Mouse (Mus musculus) adrenal gland, postnatal 4 days (tissue): ENCODE data around the gene Coro6. TPM values are rescaled to one million over a fixed set of nuclear protein-coding genes. Genes with fewer than 3 reads are reported as not detected.

Experiments
- DNase-seq, 2 experiments: peaks; one replicate each; pipeline ENCODE4 v3.0.0; 2021 to 2022; ENCODE audit warnings: low spot score in 2 of 2, mixed read lengths in 2 of 2
- total RNA-seq, 2 experiments: library from RNA; stranded (reverse); gene quantifications; 2 replicates each; pipeline ENCODE4 v1.2.3; 2021

The Coro6 gene
- total RNA-seq, 2 experiments from 2014 or later: 3.8 to 6.0 TPM

DNA sequence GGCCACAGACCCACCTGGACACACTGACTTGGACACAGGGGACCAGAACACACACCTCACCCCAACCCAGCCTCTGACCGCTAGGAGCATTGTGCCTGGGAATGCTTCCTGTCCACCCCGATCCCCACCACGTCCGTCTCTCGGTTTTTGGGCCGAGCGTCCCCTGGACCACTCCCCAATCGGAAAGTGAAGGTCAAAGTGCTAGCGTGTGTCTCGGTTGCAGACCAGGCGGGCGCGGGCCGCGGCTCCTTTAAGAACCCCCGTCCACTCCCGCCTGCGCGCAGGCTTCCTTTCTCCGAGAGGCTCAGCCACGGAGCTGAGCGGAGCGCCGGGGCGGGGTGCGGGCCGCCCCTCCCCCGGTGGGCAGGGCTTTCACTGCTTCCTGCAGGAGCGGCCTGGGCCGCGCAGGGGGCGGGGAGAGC lies 30.7 kb downstream of the Coro6 start:
- DNase-seq: peak; percentile 76 to 88

DNA sequence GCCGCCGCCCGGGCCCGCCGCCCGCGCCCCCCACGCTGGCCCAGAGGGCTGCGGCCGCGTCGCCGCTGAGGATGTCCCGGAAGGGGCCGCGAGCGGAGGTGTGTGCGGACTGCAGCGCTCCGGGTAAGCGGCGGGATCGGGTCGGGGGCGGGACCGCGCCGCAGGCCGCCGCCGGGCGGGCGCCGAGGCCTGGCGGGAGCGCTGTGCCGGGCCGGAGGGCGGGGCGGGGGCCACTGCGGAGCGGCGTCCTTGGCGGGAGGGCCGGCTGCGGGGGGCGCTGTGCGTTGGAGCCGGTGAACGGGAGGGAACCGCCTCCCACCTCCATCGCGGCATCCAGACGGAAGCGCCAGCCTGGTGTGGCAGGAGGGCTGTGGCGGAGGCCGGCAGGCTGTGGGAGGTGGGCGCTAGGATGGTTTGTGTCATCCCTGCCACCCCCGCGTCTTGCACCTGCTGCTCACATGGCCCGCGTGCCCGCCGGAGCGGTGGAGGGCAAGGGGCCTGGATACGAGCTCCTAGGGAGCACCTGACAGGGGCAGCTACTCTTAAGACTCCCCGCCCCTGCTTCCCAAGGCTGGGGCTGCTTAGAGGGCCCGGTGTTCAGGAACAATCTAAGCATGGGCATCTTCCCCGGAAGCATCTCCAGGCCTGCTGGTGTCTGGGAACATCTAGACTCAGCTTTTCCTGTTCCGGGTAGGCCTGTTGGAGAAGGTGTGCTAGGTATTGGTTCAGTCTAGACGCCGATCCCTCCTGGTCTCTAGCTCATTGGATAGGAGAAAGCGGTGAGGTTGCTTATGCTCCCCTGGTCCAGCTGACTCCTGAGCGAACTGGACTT lies 31.5 kb downstream of the Coro6 start, which contains the start of gene Git1:
TSS of gene Git1 (plus strand) at position 51 of the 832 bp plus-strand sequence.
- no peak for DNase-seq

DNA sequence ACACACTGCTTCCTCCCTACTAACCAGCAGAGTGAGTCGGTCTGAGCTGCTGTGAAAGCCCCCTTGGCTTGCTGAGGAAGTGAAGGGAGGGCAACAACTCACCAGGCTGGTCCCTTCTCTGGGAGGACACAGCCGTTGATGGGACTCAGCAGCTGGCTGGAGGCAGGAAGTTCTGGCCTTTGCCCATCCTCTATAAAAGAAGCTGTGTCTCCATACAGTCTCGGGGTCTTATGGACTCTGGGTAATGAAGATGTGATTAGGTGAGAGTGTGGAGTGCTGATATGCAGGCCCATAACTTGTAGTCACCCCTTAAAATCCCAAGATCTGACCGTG lies 32.1 kb downstream of the Coro6 start:
- DNase-seq: no peak

DNA sequence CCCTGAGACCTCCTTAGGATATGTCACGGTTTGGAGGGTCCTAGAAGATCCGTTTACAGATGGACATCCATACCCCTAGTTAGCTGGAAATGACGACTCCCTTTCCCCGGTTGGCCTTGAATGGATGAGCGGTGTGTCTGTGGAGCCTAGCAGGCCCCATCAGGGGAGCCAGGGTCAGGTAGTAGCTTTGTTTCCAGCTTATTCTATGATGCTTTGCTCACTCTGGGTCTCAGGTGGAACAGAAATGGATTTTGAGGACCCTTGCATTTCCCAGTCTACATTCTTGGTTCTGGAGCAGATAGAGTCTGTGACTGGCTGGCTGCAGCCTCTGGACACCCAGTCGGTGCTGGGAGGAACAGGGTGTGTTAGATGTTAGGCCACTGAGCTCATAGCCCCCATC lies 32.6 kb downstream of the Coro6 start:
- no peak for DNase-seq

DNA sequence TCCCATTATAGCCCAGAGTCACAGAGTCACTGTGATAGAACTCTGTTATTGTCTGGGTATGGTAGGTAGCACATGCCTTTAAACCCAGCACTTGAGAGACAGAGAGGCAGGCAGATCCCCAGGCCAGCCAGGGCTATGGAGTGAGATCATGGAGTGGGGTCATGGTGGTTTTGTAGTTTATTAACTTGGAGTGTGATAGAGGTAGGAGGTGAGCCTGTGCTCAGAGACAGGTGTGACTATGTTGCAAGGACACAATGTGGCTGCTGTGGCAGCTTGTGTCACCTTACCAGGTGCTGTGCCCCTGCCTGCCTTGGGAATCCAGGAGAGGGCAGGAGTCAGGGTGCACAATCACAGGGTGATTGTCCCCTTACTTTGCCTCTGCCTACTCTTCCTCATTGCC lies 33.3 kb downstream of the Coro6 start:
- DNase-seq: no peak

DNA sequence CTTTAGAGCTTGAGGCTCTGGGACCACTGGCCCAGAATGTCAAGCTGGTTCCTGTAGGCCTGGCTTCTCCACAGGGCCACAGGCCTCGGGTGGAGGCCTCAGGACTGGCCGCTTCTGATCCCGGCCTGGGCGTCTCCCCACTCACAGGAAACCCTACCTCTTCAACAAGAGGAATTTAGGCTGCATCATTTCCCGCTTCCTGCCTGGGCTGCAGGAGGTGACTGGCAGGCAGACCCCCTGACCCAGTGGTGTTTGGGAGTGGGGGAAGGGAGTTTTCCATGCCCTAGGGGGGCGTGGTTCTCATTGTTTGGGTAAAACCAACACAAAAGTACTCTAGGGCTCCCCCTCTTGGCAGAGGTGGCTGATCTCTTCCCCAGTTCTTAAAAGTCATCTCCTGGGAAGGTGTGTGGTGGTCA lies 35.1 kb downstream of the Coro6 start:
- no peak for DNase-seq

DNA sequence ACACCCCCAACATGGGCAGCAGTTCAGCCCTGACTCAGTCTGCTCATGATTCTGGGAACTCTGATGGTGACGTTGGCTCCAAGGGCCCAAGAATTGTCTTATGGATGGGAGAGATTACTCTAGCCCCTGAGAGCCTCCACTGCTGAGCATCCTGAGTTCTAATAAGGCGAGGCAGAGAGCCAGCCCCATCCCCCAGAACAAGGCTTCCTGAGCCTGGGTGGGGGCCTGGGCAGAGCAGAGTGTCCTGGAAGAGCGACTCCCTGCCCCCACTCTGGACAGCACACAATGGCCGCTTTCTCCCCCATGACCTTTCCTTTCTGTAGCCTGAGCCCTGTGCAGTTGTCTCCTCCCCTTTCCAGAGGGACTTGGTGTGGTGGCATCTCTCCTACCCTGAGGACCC lies 35.6 kb downstream of the Coro6 start:
- DNase-seq: no peak

DNA sequence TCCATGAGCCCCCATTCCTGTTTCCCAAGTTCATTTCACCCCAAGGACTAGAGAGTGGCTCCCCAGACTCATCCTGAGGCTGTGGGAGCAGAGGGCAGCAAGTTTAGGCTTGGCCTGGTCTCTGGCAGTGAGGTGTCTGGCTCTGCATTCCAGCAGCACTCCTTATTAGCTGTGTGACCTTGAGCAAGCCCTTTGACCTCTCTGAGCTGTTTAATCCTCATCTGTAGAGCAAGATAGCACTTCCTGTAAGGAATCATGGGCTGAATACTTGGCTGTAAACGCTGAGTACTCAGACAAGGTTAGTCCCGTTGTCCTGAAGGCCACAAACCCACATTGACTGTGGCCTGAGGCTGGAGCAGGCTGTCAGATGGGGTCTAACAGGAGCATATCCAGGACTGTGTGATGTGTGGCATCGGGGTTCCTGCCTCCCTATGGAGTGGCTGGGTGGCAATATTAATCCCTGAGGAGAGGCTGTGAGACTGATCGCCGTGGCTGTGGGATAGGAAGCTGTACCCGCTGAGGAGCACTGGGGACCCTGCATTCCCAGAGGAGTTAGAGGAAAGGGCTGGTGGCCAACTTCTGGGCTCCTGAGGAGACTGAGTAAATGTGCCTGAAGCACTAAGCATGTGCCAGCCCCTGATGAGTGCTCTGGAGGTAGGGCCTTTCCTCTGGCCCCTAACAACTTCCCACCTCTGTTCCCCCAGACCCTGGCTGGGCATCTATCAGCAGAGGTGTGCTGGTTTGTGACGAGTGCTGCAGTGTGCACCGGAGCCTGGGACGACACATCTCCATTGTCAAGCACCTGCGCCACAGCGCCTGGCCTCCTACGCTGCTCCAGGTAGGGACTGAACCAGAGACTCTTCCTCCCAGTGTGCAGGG lies 36.3 kb downstream of the Coro6 start:
- DNase-seq: no peak

DNA sequence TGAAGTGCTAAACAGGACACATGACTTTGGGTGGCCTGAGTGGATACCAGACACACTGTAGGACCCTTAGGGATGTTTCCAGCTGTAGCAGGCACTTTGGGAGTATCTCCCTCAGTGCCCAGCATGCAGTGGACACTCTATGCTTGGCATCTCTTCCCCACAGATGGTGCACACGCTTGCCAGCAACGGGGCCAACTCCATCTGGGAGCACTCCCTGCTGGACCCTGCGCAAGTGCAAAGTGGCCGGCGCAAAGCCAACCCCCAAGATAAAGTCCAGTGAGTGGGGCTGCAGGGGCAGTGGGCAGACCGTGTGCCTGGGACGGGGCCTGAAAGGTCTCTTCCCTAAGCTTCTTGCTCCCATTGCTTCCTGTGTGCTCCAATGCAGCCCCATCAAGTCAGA lies 37.1 kb downstream of the Coro6 start:
- no peak for DNase-seq

DNA sequence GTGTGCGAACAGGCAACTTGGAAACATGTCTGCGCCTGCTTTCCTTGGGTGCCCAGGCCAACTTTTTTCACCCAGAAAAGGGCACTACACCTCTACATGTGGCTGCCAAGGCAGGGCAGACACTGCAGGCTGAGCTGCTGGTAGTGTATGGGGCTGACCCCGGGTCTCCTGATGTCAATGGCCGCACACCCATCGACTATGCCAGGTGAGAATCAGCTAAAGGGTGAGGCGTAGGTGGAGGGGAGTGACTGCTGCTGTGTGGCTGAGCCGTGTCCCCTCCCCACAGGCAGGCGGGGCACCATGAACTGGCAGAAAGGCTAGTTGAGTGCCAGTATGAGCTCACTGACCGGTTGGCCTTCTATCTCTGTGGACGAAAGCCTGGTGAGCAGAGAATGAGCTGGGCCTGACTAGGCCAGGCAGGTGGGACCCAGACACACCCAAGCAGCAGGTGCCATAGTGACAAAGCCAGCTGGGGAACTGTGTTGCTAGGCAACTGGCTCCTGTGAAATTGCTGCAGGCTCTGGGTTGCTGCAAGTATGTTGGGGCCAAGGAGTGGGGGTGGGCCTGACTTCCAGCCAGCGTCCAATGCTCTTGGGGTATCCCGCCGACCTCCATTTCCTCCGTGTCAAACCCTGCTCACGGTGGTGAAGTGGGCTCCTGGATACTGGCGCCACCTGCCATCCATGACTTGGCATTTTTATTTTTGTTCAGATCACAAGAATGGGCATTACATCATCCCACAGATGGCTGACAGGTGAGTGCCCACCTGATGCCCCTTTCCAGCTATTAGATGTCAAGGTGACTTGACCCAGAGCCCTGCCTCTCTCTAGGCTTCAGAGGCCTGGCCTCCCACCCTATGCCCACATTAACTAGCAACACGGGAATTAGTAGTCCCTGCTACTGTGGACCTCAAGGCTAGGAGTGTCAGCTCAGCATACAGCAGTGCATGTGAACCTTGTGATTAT lies 38.4 kb downstream of the Coro6 start:
- DNase-seq: no peak

DNA sequence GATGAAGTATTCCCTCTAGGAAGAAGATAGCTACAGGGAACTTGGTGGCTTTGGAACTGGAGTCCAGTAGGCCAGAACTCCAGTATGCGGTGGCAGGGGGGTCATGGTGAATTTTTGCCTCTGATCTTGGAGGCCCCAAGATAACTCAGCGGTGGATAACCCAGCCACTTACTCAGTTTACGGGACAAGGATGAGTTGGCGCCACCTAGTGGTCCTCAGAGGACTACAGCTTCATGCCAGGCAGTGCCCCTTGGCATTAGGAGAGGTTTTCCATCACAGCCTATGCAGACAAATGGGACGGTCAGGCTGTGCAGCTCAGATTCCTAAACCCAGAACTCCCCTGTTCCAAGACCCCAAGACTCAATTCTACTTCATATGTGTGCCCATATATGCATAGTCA lies 39.2 kb downstream of the Coro6 start:
- DNase-seq: no peak

DNA sequence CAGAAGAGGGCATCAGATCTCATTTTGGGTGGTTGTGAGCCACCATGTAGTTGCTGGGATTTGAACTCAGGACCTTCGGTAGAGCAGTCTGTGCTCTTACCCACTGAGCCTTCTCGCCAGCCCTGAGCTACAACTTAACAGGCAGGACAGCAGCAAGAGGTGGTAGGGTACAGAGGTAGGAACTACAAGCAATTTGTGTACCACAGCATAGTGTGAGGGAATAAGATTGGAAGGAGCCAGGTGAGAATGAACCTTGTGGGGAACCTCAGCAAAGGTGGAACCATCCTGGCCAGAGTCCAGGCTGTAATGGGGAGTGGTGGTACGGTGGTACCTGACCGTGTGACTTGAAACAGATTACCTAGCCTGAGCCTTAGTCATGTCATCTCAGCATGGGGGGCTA lies 39.8 kb downstream of the Coro6 start:
- DNase-seq: no peak

DNA sequence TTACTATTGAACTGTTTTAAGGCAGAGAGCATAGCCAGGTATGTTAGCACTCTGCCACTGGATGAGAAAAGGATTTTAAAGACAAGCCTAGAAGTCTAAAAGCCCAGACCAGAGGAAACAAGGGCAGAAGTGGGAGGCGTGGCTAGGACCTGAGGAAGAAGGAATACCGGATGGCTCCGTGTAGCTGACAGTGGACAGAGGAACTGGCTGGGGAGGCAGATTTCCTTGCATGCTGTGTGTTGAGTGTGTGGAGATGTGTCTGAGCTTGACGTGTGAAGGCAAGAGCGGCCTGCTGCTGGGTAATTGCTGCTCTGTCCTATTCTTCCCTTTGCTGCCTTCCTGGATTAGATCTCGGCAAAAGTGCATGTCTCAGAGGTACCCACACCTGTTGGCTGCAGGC lies 40.3 kb downstream of the Coro6 start:
- DNase-seq: no peak

DNA sequence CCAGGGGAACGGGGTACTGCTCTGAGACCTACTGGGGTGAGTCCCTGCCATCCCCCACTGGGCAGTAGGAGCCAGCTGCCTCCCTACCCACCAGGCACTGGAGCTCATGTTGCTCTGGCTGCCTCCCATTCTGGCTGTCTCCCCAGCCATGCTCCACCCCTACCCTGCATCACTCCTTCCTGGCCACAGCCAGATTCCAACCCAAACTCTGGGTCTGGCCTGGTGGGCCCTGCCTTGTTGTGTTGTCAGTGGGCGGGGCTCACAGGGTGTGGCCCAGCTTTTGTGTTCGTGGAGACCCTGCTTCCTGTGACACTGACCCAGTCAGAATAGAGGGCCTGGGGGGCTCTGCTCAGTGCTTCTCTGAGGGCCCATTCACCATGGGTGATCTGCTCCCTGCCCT lies 41.3 kb downstream of the Coro6 start:
- DNase-seq: no peak

DNA sequence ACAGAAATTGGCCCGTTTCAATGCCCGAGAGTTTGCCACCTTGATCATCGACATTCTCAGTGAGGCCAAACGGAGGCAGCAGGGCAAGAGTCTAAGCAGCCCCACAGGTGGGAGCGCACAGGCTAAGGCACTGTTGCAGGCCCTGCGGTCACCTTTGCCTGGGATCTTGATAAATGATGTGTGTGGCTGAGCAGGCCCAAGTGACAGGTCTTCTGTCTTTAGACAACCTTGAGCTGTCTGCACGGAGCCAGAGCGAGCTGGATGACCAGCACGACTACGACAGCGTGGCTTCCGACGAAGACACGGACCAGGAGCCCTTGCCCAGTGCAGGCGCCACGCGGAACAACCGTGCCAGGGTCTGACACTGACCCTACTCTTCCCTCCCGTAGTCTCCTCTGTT lies 42.2 kb downstream of the Coro6 start:
- no peak for DNase-seq

DNA sequence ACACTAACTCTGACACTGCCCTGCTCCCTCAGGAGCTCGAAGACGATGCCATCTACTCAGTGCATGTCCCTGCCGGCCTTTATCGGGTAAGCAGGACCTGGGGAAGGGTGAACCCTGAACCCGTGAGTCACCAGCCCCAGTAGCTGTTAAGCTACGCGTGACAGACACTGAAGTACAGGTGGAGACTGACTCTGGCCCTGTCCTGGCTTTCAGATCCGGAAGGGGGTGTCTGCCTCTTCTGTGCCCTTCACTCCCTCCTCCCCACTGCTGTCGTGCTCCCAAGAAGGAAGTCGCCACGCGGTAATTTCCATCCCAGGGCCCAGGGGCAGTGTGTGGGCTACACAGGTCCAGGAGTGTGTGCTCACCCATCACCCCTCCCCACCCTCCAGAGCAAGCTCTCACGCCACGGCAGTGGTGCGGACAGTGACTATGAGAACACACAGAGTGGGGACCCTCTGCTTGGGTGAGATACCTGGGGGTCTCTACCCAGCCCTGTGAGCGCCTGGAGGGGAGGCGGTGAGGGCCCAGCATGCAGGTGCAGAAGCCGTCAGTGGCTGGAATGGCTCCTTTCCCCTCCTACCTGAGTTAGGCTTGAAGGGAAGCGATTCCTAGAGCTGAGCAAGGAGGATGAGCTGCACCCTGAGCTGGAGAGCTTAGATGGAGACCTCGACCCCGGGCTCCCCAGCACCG lies 43.2 kb downstream of the Coro6 start:
- DNase-seq: no peak

DNA sequence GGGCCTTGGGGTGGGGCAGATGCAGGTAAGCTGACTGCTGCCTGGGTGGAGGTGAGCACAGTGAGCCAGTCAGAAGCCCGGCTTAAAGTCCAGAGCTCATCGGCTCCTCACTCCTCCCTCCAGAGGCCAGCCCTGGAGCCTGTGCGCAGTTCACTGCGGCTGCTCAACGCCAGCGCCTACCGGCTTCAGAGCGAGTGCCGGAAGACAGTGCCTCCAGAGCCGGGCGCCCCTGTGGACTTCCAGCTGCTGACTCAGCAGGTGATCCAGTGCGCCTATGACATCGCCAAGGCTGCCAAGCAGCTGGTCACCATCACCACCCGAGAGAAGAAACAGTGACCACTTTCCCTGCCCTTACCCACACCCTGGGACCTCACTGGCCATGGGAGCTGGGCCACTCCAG lies 44.1 kb downstream of the Coro6 start:
- DNase-seq: no peak

DNA sequence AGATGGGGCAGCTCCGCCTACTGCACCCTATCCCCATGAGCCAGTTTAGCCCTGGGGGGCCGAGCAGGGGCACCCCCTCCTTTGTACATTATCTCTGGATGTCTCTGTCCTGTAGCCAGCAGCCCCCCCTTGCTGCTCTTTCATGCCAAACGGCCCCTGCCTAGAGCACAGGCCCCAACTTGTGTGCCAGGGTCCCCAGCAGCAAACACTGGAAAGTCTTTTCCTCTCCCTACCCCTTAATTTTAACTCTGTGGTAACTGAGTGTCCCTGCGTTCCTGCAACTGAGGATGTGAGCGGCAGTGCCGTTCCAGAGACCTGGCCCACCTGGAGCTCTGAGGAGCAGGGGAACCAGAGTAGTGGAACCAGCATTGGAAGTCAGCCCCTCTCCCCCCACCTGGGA lies 44.7 kb downstream of the Coro6 start:
- DNase-seq: no peak

DNA sequence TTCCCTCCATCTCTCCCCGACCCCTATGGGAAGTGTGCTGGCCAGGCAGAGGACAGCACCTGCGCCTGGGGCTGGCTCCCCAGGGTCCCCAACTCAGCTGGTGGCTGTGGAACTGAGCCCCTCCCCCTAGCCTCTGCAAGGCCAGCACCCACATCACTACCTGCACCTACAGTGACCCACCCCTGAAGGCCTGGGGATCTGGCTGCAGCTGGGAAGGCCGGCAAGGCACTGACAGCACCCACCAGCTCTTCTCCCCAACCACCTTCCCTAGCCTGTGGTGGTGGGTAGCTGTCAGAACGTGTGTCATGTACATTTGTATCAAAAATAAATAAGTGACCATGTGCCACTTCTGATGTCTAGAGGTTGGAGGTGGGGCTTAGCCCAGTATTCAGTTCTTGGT lies 45.2 kb downstream of the Coro6 start:
- no peak for DNase-seq
